Mouse (Mus musculus): ENCODE measurements around the gene Ppl.

Ppl gene

DNA sequence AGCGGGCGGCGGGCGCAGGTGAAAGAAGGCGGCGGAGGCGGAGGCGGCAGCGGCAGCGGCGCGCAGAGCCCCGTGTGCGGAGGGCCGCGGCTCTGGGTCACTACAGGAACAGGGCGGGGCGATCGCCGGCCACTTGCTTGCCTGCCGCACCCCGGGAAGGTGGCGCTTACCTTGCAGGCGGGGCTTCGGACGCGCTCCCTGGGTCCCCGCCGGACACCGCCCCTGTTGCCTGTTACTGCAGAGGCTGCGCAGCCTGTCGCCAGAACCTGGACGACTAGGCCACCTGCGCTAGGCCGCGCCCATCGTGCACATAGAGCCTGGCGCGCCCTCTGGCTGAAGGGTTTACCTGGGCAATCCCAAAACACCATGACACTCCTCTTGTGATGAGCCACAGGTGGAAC is at the start of gene Ppl:
Ppl (minus strand) TSS at position 21 of the 401 bp plus-strand sequence.
- DNase-seq (ENCODE audit: low read depth, low spot score) = peak; percentile 49

DNA sequence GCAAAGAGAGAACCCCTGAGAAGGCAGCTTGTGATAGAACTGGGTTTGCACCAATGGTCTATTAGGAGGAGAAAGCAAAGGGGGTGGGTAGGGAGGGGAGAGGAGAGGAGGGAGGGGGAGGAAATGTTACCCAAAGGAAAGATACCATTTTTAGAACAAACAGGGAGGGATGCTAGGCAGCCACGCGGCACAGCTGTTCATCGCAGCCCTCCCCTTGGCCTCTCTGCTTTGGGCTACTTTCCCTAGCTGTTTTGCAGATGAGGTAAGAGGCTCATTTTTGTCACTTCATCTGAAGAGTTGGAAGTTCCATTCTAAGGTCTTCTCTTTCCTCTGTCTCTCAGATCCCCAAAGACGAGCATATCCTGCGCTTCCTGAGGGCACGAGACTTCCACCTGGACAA is 40.4 kb upstream of the Ppl start:
- no peak for DNase-seq (ENCODE audit: low read depth, low spot score)

DNA sequence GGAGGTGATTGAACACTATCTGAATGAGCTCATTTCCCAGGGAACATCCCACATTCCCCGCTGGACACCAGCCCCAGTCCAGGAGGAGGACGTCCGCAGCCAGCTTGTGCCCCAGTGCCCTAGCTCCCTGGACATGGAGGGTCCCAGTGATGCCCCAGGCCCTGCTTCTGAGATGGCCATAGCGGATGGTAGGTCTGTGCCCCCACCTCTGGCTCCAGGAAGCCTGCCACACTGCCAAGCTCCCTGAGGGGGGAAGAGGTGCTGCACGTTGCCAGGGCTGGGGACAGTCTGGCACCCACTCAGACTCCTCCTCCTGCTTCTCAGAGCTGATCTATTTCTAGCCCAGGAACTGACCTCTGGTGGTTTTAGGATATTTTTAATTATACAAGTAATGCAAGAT is 36.6 kb upstream of the Ppl start:
- DNase-seq (ENCODE audit: low read depth, low spot score) = no peak

DNA sequence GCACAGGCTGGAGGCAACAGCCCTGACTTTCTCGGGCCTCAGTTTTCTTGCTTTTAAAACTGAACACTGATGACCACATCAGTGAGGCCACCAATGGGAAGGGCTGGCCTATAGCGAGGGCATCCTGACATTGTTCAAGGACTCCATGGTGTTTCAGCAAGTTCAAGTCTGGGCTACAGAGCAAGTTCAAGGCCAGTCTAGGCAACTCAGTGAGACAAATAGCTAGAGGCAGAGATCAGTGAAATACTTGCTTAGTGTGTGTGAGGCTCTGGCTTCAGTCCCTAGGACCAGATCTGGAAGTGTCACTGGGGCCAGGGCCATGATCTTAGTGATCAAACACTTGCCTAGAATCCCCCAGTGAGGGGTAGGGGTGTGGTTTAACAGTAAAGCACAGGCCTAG is 35.8 kb upstream of the Ppl start:
- no peak for DNase-seq (ENCODE audit: low read depth, low spot score)

DNA sequence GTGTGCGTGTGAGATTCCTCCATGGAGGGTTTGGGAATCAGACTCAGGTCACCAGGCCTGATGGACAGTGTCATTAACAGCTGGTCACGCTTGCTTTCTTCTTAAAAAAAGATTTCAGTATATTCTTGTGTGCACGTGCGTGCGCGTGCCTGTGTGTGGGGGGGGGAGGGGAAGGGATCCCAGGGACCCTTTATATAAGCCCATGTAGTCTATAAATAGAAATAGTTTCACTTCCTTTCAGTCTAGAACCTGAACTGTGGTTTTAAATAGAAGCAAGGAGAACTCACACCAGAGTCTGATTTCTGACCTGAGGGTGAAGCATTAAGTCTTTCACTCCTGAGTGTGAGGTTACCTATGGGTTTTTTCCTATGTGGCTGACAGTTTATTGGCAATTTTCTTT is 32.1 kb upstream of the Ppl start:
- DNase-seq (ENCODE audit: low read depth, low spot score) = no peak

DNA sequence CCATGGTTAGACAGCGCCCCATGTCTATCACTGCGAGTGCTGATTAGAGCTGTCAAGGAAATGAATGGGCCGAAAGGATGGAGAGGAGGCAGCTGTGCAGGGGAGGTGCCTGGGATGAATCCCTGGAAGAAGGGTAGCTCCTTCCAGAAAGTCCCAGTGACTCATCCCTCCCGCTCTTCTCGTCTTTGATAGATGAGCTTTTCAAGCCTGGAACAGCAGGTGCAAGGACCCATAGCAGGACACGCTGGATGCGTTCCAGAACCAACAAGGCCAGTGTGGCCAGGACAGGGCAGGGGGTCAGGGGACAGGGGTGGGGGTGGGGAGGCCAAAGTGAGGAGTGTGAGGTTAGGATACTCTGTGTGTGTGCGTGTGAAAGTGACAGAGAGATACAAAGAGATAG is 27.0 kb upstream of the Ppl start:
- no peak for DNase-seq (ENCODE audit: low read depth, low spot score)

DNA sequence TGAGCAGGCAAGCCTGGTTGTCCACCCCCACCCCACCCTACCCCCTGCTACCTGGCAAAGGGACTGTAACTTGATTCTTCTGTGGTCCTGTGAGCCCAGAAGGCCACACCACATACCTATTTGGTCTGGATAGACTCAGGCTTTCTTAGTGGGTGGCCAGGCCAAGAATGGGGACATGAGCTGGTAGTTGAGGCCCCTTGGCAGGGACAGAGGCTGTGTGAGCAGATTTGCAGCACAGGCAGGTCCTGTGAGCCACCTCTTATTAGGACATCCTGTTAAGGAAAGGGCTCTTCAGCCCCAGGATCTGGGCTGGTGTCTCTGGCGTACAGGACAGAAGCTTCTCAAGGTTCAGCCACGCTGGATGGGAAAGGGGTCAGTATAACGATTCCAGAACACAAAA is 24.9 kb upstream of the Ppl start:
- DNase-seq (ENCODE audit: low read depth, low spot score) = no peak

DNA sequence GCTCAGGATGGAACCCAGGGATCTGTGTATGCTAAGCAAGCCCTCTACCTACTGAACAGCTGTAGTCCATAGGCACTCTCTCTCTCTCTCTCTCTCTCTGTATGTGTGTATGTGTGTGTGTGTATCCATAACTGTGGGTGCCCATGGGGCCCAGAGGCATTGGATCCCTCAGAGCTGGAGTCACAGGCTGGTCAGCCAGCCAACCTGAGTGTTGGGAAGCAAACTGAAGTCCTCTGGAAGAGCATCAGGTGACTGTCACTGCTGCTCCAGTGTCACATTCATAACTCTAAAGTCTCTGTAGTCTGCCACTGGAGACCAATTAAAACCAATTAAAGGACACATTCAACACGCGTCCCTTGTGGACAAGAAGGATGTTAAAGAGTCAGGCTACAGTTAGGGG is 24.3 kb upstream of the Ppl start:
- DNase-seq (ENCODE audit: low read depth, low spot score) = no peak

DNA sequence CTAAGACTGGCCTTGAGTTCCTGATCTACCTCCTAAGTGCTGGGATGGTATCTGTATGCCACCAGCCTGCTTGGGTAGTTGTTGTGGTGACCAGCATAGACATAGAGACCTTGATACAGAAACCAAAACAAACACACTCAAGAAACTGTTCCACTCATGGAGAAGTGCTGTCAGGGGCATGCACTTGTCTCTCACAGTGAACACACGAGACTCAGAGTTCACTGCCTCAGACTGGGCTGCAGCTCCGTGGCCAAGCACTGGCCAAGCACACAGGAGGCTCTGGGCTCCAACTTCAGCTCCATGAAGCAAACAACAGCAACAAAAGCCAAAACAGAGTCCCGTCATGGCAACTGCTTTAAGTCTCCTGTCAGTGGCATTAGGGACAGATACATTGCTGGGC is 22.8 kb upstream of the Ppl start:
- no peak for DNase-seq (ENCODE audit: low read depth, low spot score)

DNA sequence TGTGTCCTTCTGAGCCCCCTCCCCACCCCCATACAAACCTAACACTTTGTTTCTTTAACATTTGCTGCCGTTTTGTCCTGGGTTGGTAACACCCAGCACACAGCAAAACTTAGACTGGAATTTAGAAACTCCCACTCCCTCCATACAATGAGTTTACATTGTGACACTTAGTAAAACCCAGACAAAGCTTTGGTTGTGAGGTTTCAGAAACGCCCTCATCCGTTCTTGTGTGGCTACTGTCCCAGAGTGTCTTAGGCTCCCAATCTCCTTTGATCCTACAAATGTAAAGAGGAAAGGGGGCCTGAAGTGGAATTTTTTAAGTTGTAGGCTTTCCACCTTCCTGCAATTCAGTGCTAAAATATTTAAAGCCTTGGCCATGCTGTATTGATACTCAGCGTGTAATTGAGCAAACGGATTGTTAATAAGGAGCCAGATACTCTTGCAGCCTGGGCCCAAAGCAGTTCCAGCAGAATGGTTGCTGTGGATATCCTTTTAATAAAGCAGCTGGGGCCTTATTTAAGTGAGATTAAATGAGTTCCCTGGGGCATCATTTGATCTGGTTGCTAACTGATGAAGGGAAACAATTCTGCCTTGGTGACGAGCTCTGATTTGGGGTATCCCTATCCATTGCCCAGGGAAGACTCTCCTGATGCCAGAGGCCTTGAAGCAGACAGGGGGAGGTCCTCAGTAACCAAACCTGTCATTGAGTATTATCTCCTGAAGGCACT is 21.2 kb upstream of the Ppl start:
- no peak for DNase-seq (ENCODE audit: low read depth, low spot score)

DNA sequence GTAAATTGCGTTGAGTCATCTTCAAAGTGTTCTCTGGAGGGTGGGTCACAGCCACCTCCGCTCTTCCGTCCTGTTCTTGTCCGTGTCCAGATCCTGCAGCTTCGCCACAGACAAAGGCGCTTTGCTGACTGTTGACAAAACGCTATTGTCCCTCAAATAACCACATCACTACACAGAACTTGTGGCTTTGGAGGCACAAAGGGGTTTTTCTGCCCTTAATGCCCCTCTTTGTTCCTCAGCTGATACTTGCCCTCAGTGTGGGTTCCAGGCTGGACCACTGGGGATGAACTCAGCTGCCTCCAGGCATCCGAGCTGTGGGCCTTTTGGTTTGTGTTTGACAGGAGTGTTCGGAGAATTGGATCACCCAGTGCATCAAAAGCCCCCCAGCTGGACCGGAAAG is 18.3 kb upstream of the Ppl start:
- DNase-seq (ENCODE audit: low read depth, low spot score) = no peak

DNA sequence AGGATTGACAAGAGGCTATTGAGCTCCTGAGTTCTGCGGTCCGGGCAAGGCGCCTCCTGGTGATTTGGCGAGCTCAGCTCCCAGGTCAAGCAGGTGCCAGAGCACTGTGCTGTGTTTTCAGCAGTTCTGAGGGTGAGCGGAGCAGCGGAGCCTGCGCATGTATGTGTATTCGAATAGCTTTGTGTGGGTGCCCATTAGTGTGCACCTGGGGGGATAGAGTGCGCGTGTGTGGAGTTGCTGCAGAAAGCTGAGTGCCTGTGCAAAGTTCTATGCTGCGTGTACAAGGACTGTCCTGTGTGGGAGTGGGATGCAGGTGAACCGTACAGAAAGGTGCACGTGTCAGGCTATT is 14.8 kb upstream of the Ppl start, which contains the start of gene Sec14l5:
Sec14l5 (plus strand) TSS at position 73 of the 349 bp plus-strand sequence.
- no peak for DNase-seq (ENCODE audit: low read depth, low spot score)

DNA sequence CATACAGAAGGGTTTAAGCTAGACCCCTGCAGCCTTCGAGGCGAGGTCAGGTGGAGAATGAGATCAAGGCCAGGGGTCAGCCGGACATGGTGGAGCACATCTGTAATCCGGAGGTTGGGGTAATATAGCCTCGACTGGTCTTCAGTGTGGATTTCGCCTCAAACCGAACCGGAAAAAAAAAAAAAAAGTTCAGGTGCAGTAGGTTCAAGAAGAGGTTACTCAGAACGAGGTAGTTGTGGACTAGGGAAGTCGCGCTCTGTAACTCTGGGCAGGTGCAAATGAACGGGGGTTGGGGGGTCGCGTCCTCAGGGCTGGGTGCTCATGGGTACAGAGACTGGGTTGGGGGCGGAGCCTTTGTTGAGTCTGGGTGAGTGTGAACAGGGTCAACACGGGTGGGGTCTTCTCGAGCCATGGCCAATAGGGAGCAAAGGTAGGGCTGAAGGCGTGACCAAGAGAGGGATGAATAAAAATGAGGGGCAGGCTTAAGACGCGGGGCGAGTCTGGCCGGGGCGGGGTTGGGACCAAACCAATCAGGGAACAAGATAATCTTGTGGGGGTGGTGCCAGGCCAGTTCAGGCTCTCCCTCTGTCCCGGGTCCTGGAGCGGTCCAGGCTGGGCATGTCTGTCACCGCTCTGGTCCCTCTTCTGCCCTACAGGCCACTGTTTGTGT is 14.3 kb upstream of the Ppl start:
- peak; percentile 95 for DNase-seq (ENCODE audit: low read depth, low spot score)

DNA sequence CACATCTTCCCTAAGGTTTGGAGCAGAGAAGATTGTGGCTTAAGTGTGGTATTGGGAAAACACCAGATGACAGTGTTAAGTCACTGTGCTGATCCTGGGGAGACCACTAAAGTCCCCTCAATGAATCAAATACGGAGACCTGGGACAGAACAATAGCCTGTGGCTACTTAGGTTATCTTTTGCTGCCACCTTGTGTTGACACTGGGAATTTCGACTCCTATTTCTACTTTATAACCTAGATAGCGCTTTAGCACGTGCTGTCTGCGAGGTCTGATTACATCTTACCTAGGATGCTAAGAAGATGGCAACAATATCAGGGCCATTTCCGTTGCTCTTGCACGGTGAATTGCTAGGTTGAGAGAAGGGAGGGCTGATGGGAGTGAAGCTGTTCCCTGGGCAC is 13.3 kb upstream of the Ppl start:
- DNase-seq (ENCODE audit: low read depth, low spot score) = peak; percentile 84

DNA sequence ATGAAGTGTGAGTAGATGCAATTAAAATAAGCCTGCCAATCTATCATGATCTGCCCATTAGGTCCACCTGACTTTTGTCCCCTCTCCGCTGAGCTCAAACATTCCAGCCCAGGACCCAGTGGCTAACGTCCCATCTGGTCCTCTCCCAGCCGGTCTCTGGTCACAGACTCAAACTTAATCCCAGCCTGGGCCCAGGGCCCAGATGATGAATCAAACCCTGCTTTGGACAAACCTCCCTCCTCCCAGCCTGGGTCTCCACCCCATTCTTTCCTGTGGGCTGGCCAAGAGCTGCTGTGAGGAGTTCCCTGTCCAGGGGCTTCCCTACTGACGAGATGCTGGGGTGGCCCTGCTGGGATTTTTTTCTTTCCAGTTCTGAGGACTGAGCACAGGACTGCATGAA is 7.5 kb upstream of the Ppl start:
- no peak for DNase-seq (ENCODE audit: low read depth, low spot score)

DNA sequence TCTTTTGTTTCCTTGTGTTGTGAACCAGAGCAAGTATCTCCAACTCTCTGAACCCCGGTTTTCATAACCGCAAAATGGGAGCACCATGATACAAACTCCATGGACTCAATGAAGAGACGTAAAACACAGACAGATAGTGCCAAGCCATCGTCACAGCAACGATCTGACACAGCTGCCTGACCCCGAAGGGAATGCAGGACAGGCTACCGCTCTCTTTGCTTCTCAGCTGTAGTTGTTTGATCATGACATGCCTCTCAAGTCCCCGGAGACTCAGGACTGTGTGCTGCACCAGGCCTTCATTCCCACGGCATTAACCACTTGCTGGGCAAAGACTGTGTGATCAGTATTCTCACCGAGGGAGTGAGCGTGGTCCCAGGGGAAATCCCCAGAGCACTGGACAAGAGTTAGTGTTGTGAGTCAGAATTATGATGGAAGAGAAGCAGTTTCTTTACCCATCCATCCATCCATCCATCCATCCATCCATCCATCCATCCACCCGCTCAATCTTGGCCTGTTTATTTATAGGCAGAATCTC is 4.9 kb upstream of the Ppl start:
- no peak for DNase-seq (ENCODE audit: low read depth, low spot score)

DNA sequence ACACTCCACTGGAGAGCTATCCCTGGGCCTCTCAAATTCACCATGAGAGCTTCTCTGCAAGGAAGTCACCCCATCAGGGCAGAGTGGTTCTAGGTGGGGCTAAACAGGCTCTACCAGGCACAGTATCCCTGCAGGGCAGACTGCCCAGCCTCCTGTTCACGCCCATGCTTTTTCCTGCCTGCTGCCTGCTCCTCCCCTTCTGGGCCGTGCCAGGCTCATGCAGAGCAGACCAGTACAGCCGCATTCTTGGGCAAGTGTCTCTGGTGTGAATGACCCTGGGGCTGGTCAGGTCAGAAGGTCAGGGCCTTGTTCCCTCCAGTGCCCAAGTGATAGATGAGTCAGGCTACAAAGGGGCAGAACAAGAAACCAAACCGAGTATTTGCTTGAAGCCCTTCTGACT is 4.3 kb upstream of the Ppl start:
- DNase-seq (ENCODE audit: low read depth, low spot score) = no peak

DNA sequence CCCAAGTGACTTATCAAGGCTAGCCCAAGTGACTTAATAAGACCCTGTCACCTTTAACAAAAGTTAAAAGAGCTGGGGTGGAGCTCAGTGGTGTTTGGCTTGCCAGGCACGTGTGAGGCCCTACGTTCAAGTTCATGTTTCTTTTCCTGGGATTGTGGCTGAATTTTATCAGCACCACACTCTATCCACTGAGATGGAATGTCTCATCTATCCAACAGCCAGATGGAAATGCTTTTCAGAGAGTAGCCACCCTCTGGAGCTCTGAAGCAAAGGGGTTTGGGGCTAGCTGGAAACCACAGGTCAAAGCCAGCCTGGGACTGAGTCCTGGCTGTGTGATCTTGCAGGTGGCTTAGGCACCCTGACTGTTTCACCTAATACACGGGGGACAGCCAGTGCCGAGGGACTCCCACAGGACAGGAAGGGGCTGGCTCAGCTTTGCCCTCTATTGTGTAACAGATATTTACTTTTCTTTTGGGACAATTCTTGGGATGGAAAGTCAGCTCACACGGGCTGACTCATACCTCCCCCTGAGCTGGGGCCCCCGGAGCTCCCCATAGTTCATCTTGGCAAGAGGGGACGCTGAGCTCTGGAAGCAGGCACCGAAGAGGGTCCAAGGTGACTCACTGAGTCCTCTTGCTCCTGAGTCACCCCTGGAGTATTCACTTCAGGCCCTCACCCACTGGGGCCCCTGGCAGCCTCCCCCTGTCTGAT is 3.5 kb upstream of the Ppl start:
- no peak for DNase-seq (ENCODE audit: low read depth, low spot score)

DNA sequence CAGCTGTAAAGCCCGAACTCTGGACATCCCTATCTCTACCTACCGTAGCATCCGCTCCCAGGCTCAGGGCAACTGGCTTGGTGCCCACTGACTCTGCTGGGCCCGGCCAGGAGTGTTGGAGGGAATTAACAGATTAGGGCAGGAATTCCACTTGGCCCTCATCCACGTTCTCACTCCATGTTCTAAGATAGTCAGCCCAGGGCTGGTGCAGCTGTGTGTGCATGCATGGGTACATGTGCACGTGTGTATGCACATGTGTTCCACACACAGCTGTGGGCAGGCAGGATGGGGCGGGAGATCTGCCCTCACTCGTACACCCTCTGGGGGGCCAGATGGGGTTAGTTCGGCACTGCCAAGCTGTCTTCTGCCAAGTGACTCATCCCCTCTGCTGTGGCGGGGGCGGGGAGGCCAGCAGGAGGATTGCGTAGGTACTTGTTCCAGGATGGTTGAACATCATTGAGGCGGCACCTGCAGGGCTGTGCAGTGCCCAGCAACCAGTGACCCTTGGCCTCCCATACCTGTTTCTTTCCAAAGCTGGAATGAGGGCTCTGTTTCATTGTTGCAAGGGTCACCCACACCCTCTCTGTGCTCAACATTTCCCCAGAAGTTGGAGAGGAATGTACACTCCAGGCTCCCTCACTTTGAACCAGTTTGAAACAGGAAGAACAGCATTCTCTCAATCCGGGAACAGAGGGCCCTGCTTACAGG is 2.6 kb upstream of the Ppl start:
- DNase-seq (ENCODE audit: low read depth, low spot score) = no peak

DNA sequence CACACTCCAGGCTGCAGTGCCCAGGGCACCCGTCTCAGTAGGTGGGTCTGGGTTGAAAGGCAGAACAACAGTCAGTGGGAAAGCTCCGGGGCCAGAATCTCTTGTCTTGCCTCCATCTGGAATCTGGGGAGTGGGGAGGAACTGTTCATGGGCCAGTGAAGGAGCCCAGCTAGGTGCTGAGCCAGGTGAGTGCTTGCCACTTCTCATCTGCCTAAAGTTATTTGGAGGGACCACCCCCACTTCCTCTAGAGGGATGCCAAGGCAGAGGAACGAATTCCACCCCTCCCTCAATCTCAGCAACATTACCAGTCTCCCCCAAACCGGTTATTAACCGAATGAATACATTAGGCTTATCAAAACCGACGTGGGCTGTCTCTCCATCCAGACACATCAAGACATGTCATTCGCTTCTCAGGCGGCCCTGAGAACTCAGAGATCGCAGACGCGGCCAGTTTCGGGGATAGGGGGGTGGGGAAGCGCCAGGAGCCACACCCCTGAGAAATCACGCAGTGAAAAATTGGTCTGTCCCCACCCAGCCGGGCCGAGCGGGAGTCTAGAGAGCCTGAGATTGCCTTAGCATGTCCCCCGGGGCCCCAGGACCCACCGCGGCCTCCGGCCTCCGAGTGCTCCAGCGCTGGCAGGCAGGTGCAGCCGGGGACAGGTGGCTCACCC is 834 bp downstream of the Ppl start:
- no peak for DNase-seq (ENCODE audit: low read depth, low spot score)

DNA sequence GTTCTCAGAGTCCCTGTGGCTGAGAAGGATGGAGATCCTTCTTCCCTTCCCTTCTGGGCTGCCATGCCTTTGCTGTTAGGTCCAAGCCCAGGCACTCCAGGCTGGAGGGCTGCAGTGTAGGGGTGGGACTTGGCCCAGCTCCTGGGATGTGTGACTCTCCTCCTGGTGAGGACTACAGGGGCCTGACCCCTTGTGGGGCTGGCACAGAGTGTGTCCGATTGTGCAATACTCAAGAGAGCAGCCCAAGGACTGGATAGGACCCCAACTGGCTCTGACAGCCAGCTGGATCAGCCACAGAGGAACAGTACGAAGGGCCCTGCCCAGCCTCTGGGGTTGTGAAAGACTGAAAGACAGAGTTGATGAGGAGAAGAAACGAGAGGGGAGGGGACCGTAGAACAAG is 1.5 kb downstream of the Ppl start:
- no peak for DNase-seq (ENCODE audit: low read depth, low spot score)

DNA sequence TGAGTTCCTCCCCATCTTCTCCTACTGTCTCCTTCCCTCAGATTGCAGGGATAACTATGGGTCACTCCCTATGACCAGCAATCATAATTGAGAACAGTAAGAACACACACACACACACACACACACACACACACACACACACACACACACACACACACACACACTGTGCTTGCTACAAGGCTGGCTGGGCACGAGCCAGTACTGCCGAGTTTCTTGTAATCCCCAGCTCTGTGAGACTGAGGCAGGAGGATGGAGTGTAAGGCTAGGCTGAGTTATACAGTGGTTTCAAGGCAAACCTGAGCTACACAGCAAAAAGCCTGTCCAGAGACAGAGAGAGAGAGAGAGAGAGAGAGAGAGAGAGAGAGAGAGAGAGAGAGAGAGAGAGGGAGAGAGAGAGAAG is 2.0 kb downstream of the Ppl start:
- DNase-seq (ENCODE audit: low read depth, low spot score) = no peak

Measured in ES-CJ7 (cell line).